Mouse (Mus musculus): ENCODE data around the gene Crim1.

DNA sequence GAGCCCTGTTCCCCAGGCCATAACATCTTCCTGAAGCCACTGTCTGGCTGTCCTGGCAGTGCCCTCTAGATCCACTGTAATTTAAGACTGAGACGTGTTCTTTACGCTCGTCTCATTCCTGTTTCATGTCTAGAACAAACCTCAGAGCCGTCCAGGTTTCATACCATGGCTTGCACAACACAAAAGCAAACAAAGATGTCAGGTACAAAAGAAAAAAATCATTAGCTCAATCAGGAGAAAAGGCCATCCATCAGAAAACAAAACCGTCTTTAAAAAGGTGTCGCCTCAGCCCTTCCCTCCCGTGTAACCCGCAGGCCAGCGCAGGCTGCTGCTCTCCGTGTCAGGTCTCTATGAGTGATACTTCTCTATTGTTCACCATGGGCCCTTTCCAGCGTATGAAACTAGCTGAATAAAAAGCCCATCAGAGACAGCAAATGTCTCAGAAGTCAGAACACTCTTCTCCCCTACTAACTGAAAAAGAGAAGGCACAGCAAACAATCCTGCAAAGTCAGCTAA, 179.7 kb downstream of the Crim1 start:
- TF ChIP-seq CTCF (IDR thresholded peaks at IDR 0.05; ENCODE audit: control insufficient read depth, insufficient read depth, low read length): no peak
- no peak for TF ChIP-seq POLR2A (IDR thresholded peaks at IDR 0.05; ENCODE audit: borderline replicate concordance, control insufficient read depth, low read depth, low read length)
